Mouse (Mus musculus): ENCODE results near the gene Cpn1.

Gene Cpn1

GRCm38 (mm10) chr19:43943076-43943475 is 43.3 kb downstream of the Cpn1 start:
- DNase-seq (ENCODE audit: low read depth in 2 of 2, low spot score in 2 of 2) = no peak

DNA sequence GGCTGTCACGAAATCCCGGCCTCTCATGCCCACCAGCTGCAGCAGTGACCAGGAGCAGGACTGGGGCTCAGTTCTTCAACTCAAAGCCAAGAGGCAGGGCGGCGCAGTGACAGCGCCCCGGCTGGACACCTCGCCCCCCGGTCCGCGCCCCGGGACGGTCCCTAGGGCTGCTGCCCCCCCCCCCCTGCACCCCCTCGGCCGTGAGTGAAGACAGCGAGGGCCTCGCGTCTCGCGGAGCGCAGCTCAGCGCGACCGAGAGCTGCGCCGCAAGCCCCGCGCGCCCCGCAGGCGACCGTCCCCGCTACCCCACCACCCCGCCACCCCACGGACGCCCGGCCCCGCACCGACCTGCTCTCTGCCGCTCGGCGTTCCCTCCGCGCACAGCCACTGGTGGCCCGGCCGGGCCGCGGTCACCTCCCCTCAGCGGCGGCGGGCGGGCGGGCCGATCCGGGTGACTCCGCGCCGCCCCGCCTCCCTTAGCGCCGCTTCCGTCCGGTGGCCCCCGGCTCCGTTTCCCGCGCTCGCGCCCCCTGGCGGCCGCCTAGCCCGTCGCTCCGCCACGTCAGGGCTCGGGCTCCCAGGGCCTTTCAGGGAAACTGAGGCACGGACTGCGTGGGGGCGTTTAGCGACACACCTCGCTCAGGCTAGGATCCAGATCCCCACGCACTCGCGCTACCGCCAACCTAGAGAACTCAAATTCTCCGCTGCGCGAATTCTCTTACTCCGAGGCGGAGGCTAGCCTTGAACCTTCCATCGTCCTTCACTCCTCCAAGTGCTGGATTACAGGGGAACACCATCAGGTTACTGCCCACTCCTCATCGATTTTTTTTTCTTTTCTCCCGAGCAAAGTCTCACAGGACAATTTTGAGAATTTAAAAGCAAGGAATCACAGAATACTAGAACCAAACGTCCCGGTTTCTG is 46.3 kb downstream of the Cpn1 start, which contains the start of gene Dnmbp:
Dnmbp (minus strand) TSS at position 423 of the 921 bp plus-strand sequence.
- DNase-seq (ENCODE audit: low read depth in 2 of 2, low spot score in 2 of 2) = peak; percentile 61 to 75

DNA sequence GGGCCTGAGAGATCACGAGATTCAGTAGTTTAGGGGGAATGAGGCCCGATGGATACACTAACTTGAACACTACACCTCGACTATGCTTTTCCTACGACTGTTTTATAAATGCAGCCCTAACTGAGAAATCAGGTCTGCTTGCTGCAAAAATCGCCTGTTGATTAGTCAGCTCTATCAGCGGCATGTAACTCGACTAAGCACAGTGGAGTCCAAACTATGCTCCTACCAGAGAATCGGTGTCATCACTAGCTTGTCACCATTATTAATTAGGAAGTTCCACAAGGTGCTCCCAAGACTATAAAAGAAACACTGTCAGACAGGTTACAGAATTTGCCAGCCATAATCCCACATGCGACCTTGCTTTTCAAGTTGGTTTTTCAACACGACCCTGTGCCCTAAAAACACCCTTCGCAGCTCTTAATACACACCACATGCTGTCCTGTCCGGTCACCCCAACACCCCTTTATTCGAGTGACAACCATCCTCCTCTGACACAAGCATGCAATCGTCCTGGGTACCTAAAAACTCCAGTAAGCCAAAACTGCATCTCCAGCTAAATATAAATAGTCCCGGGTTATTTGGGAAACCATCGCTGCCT is 47.1 kb downstream of the Cpn1 start:
- DNase-seq (ENCODE audit: low read depth in 2 of 2, low spot score in 2 of 2) = no peak

DNA sequence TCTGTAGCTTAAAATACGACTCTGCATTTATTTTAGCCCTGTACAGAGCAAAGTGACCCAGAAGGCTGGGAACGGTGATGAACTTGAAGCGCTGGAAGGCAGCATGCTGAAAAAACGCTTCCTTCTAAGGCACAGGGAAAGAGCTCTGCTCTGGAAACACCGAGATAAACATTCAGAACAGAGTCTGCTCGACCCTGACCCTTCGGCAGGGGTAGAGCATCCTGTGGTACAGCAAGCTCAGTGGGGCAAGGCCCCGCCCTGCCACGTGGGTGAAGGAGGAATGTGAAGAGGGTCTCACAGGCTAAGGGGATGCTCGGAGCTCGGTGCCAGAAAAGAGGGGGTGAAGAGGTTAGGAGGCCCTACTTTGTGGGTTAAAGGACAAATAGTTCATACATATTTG is 48.0 kb downstream of the Cpn1 start:
- DNase-seq (ENCODE audit: low read depth in 2 of 2, low spot score in 2 of 2) = no peak

DNA sequence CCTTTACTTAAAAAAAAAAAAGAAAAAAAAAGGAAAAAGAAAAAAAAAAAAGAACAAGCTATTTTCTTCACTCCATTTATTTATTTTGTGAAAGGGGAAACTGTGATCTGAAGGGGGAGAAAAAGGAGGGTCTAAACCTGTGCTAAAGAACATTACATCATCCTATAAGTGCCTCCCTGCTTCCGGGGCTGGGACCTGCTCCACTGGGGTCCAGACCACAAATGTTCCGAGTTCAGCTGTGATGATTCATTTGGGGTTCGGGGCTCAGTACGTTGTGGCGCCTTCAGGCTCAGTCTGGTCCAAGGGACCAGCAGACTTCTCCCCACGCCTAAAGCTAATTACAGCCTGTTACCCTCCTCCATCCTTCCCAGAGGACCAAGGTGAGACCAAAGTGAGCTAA is 55.4 kb downstream of the Cpn1 start:
- no peak for DNase-seq (ENCODE audit: low read depth in 2 of 2, low spot score in 2 of 2)

GRCm38 (mm10) chr19:43930366-43930765 is 56.0 kb downstream of the Cpn1 start:
- DNase-seq (ENCODE audit: low read depth in 2 of 2, low spot score in 2 of 2) = no peak

DNA sequence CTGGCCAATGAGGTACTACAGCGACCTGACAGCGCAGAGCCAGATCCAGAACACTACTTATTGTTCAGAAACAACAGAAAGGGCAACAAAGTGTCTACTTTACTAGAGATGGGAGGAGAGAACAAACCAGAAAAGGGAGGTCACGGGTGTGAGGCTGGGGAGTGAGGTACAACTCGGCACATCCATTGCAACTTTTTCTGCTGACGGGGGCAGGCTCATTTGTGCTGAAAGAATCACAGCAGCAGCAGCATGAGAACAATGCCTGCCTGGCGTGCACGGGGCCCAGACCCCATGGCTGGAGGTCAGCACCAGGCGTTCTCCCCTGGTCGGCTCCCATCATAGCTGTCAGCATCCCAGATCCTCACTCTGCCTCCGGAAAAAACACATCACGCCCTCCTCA is 56.5 kb downstream of the Cpn1 start:
- DNase-seq (ENCODE audit: low read depth in 2 of 2, low spot score in 2 of 2) = no peak

GRCm38 (mm10) chr19:43927967-43928366 is 58.4 kb downstream of the Cpn1 start:
- no peak for DNase-seq (ENCODE audit: low read depth in 2 of 2, low spot score in 2 of 2)

GRCm38 (mm10) chr19:43927057-43927456 is 59.3 kb downstream of the Cpn1 start:
- no peak for DNase-seq (ENCODE audit: low read depth in 2 of 2, low spot score in 2 of 2)

DNA sequence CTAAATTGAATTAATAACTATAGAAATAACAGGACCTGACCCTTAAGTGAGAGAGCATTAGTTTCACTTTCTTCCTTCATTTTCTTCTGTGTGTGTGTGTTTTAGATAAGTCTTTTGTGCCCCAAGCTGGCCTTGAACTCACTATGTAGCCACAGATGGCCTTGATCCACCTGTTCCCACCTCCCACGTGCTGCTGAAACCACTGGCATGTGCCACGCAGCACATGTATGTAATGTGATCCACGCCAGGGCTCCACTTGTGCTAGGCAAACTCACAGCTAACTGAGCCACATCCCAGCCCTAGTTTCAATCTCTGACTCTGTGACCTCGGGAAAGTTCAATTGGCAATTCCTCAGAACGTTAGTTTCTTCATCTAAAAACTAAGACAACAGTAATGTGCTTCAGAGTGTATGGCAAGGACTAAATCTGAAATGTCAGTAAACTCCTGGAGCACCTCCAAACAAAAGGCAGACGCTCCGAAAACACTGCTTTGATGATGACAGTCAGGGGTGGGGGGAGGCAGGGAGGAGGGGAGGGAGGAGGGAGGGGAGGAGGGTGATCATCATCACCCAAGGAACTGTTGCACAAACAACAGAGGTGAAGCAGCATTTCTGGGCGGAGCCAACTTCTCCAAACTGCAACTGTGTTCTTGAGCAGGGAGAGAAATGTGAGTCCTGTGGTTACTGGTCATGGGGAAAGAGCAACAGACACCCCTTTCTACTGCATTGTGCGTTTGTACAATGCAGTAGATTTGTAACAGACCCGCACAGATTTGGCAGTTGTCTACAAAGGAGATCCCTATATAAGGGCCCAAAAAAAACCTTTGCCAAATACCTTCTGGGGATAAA is 60.0 kb downstream of the Cpn1 start:
- DNase-seq (ENCODE audit: low read depth in 2 of 2, low spot score in 2 of 2) = no peak

- no peak for DNase-seq (ENCODE audit: low read depth in 2 of 2, low spot score in 2 of 2)
Measured at GRCm38 (mm10) chr19:43924361-43924760, 62.0 kb downstream of the Cpn1 start.

DNA sequence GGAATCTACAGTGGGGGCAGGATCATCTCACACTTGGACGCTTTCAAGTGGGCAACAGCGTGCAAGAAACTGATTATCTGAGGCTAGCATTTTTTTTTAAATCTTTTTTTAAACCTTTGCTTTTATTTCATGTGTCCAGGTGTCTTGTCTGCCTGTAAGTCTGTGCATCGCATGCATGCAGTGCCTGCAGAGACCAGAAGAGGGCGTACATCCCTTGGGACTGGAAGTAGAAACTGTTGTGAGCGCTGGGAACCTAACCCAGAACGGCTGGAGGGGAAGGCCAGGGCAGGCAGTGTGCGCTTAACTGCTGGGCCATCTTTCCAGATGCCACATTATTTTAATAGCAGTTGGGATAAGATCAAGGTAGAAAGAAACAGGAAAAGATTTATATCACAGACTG is 63.4 kb downstream of the Cpn1 start:
- DNase-seq (ENCODE audit: low read depth in 2 of 2, low spot score in 2 of 2) = no peak

DNA sequence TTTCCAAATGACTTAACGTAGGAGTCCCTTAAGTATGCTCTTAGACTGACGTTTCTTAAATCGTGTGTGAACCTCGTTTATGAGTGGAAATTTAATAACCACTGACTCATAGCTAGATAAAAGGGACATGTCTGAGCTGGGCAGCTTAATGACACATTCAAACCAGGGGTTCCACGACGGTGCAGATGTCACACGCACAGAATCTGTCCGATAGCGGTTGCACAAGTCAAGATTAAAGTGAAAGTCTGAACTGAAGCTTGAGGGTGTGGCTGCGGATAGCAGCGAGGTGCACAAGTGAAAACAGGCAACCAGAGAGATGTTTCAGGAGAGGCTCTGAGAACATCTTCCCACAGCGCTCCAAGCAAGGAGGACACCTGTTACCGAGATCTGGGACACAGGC is 64.9 kb downstream of the Cpn1 start:
- DNase-seq (ENCODE audit: low read depth in 2 of 2, low spot score in 2 of 2) = no peak

- DNase-seq (ENCODE audit: low read depth in 2 of 2, low spot score in 2 of 2) = no peak
Measured at GRCm38 (mm10) chr19:43920453-43921300, 65.7 kb downstream of the Cpn1 start.

DNA sequence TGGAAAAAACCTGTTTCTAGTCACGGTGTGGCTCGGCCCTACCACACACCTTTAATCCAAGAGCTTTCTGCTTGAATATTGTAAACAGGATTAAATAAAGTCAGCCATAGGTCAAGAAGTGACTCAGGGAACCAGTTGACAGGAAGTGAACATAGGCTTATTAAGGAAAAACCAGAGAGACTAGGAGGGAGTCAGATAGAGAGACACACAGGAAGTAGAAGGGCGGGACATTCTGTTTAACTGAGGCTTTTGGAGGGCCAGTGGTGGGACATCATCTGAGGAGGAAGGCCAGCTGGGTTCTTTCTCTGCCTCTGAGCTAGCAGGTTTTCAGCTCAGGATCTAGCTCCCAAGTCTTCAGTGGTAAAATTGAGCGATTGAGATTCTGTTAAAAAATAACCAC is 66.5 kb downstream of the Cpn1 start:
- DNase-seq (ENCODE audit: low read depth in 2 of 2, low spot score in 2 of 2) = no peak

DNA sequence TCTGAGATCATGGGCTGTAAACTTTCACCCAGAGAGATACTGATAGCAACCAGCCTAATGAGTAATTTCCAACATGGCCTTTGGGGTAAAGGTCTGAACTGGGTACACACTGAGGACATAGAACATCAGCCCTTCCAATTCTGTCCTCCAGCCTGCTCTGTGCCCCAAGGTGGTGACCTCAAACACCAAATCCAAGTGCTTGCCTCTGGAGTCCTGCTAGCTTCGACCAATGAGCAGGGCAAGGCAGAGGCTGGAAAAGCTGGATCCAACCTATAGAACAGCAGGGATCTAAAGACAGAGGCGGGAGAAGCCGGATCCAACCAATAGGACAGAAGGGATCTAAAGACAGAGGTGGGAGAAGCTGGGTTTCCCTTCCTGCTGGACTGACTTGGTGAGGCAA is 67.5 kb downstream of the Cpn1 start:
- DNase-seq (ENCODE audit: low read depth in 2 of 2, low spot score in 2 of 2) = no peak

GRCm38 (mm10) chr19:43917763-43918162 is 68.6 kb downstream of the Cpn1 start:
- DNase-seq (ENCODE audit: low read depth in 2 of 2, low spot score in 2 of 2) = no peak

GRCm38 (mm10) chr19:43917406-43917691 is 69.0 kb downstream of the Cpn1 start:
- no peak for DNase-seq (ENCODE audit: low read depth in 2 of 2, low spot score in 2 of 2)

- DNase-seq (ENCODE audit: low read depth in 2 of 2, low spot score in 2 of 2) = peak in 1 of 2 experiments; percentile 18
Measured at GRCm38 (mm10) chr19:43916586-43917405, 69.6 kb downstream of the Cpn1 start.

DNA sequence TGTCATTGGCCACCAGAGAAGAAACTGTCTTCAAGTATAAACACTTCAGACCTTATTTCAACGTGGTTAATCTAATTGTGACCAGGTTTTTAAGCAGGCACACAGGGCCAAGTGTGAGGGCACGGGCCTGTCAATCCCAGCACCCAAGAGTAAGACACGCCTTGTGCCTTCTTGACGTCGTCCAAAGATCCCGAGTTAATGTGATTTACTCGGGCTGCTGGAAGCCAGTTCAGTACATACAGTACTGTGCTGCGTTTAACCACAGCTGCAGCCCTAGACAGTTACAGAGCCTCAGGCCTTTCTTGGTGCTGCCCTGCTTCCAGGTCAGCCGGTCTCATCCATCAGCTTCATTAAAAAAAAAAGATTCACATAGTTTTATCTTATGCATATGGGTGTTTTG is 70.9 kb downstream of the Cpn1 start:
- no peak for DNase-seq (ENCODE audit: low read depth in 2 of 2, low spot score in 2 of 2)

Data from CD8-positive naive resting alpha-beta T cell, adult 2 months (primary cell).